ENCODE assay signal across 8 mouse cellular contexts in the genomic region with DNA sequence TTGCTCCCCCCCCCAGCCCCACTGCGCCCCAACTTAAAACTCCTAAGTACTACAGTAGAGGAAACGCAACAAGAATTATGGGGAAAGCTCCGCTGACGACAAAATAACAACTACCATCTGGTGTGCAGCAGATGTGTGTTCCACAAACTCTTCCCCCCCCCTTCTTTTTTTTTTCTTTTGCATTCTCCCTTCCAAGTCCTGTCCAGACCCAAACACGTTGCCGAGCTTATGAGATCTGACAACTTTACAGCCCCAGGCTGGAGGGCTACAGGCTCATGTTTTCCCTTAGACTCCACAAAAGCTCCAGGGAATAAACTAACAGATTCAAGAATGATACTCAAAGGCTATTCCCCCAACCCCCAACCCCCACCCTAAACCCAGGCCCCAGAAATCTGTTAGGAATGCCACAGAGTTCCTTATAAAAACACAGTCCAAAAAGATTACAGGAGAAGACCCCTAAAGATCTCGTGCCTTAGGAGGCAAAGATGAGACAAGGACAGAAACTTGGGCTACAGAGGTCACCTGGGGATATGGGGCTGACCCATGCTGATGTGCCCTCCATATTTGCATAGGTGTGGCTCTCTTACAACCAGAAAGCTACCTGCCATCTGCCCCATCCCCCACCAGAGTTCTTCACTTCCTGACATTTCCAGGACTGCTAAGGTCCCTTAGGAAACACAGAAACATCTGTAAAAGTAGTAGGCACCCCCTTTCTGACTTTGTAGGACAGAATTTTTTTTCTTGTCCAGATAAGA.
DNase-seq lines count a peak whose midpoint lies in the region; ATAC-seq and TF ChIP-seq lines count a peak whose summit lies in the region.

No protein-coding gene starts in this region.

- TF ChIP-seq CTCF in thymus, adult 2 months (IDR thresholded peaks at IDR 0.05; ENCODE audit: borderline replicate concordance, control insufficient read depth, extremely low read depth, insufficient read depth, low read length, poor library complexity) = no peak

- peak overlapping the region; percentile 23; the same call in 1 of the 2 replicates for H3K4me2 ChIP-seq in embryonic facial prominence, embryonic 11.5 days (ENCODE audit: low read depth, low read length)
- H3K4me2 ChIP-seq in intestine, embryonic 15.5 days (replicated peaks) = no peak overlapping the region
- H3K4me2 ChIP-seq in neural tube, embryonic 14.5 days (ENCODE audit: low read depth, low read length) = no peak overlapping the region

- no peaks in the 10 kb centered on the region for H3K27me3 ChIP-seq in embryonic facial prominence, embryonic 11.5 days (ENCODE audit: control insufficient read depth, insufficient read depth, low read length)
- H3K27me3 ChIP-seq in intestine, embryonic 15.5 days (replicated peaks) = no peaks in the 10 kb centered on the region
- no peaks in the 10 kb centered on the region for H3K27me3 ChIP-seq in neural tube, embryonic 14.5 days (ENCODE audit: control insufficient read depth, insufficient read depth, low read length)
- no peaks in the 10 kb centered on the region for H3K27me3 ChIP-seq in thymus, adult 2 months (ENCODE audit: control insufficient read depth, insufficient read depth, low read length)

- ATAC-seq in embryonic facial prominence, embryonic 11.5 days (replicated peaks; ENCODE audit: insufficient number of reproducible peaks, low FRiP score, low TSS enrichment, low read depth) = peak; percentile 81; the same call in 1 of the 2 replicates
- peak; percentile 66 for ATAC-seq in intestine, embryonic 15.5 days
- ATAC-seq in neural tube, embryonic 14.5 days (ENCODE audit: low read depth) = peak; percentile 49; the same call in 1 of the 2 replicates
- no peak for ATAC-seq in CD4-positive, CD25-positive, alpha-beta regulatory T cell, adult 4 months

- no peak for TF ChIP-seq POLR2A in thymus, adult 2 months (IDR thresholded peaks at IDR 0.05; ENCODE audit: control insufficient read depth, extremely low read depth, insufficient read depth, low read length, poor library complexity)

- H3K36me3 ChIP-seq in embryonic facial prominence, embryonic 11.5 days (replicated peaks; ENCODE audit: control insufficient read depth, insufficient read depth, low read depth, low read length) = no peaks in the 10 kb centered on the region
- no peaks in the 10 kb centered on the region for H3K36me3 ChIP-seq in intestine, embryonic 15.5 days
- no peaks in the 10 kb centered on the region for H3K36me3 ChIP-seq in neural tube, embryonic 14.5 days (ENCODE audit: control insufficient read depth, insufficient read depth, low read length)
- H3K36me3 ChIP-seq in thymus, adult 2 months (ENCODE audit: control insufficient read depth, insufficient read depth, low read length) = no peaks in the 10 kb centered on the region

- H3K4me1 ChIP-seq in embryonic facial prominence, embryonic 11.5 days (ENCODE audit: control insufficient read depth, insufficient read depth, low read length) = no peaks in the 10 kb centered on the region
- H3K4me1 ChIP-seq in intestine, embryonic 15.5 days (replicated peaks) = 0 out of 2 replicates have a peak, but pooled peaks cover 4% of the 10 kb centered on the region
- no peaks in the 10 kb centered on the region for H3K4me1 ChIP-seq in neural tube, embryonic 14.5 days (ENCODE audit: control insufficient read depth, insufficient read depth, low read length)
- no peaks in the 10 kb centered on the region for H3K4me1 ChIP-seq in thymus, adult 2 months (replicated peaks; ENCODE audit: control insufficient read depth, insufficient read depth, low read length)

- 21% methylated on average over 7 of the region's 7 CpGs for WGBS in embryonic facial prominence, embryonic 11.5 days
- 18% methylated on average over 6 of the region's 7 CpGs for WGBS in intestine, embryonic 15.5 days
- WGBS in neural tube, embryonic 14.5 days = 23% methylated on average over 7 of the region's 7 CpGs
- WGBS in thymus, adult 2 months = 89% methylated on average over 7 of the region's 7 CpGs

- H3K9me3 ChIP-seq in embryonic facial prominence, embryonic 11.5 days (replicated peaks; ENCODE audit: control insufficient read depth, low read length) = no peaks in the 10 kb centered on the region
- H3K9me3 ChIP-seq in intestine, embryonic 15.5 days = no peaks in the 10 kb centered on the region
- H3K9me3 ChIP-seq in neural tube, embryonic 14.5 days (ENCODE audit: control insufficient read depth, low read length) = no peaks in the 10 kb centered on the region

- peak overlapping the region; percentile 13; the same call in 1 of the 2 replicates for H3K27ac ChIP-seq in embryonic facial prominence, embryonic 11.5 days (replicated peaks; ENCODE audit: low read depth, low read length)
- H3K27ac ChIP-seq in intestine, embryonic 15.5 days = 0 out of 2 replicates have a peak overlapping the region, but pooled peaks have one; percentile 4
- no peak overlapping the region for H3K27ac ChIP-seq in neural tube, embryonic 14.5 days (ENCODE audit: low read depth, low read length)
- no peak overlapping the region for H3K27ac ChIP-seq in thymus, adult 2 months (ENCODE audit: control insufficient read depth, insufficient read depth, low read length)

- no peak overlapping the region for H3K4me3 ChIP-seq in embryonic facial prominence, embryonic 11.5 days (ENCODE audit: low read depth, low read length)
- H3K4me3 ChIP-seq in intestine, embryonic 15.5 days (replicated peaks) = no peak overlapping the region
- H3K4me3 ChIP-seq in neural tube, embryonic 14.5 days (ENCODE audit: low read depth, low read length) = no peak overlapping the region
- H3K4me3 ChIP-seq in thymus, adult 2 months (ENCODE audit: control insufficient read depth, insufficient read depth, low read length) = no peak overlapping the region

- H3K9ac ChIP-seq in embryonic facial prominence, embryonic 11.5 days (replicated peaks; ENCODE audit: low read length) = no peak overlapping the region
- no peak overlapping the region for H3K9ac ChIP-seq in intestine, embryonic 15.5 days
- H3K9ac ChIP-seq in neural tube, embryonic 14.5 days (replicated peaks; ENCODE audit: low read depth, low read length) = no peak overlapping the region

- peak; percentile 20 for DNase-seq in layer of hippocampus, adult 11-12 months (ENCODE audit: low spot score)
- DNase-seq in layer of hippocampus, postnatal 25 days (ENCODE audit: extremely low spot score in 1 of 2, low spot score in 1 of 2) = no peak
- peak; percentile 82 for DNase-seq in embryonic facial prominence, embryonic 11.5 days (ENCODE audit: low spot score)
- DNase-seq in thymus, adult 2 months = no peak
- no peak for DNase-seq in urinary bladder, postnatal 25 days (ENCODE audit: low spot score)

Comparison
In these comparisons a context has a peak if more than half of its experiments do, and no peak if none do; other contexts are left out.
1. DNase-seq: peak in layer of hippocampus, adult 11-12 months (single experiment) and embryonic facial prominence, embryonic 11.5 days (single experiment); none in layer of hippocampus, postnatal 25 days (0 of 2), thymus, adult 2 months (single experiment) and urinary bladder, postnatal 25 days (single experiment).
2. H3K27ac ChIP-seq: peak in embryonic facial prominence, embryonic 11.5 days (single experiment) and intestine, embryonic 15.5 days (single experiment); none in neural tube, embryonic 14.5 days (single experiment) and thymus, adult 2 months (single experiment).